In genomic region chr12:11456213-11456612, GRCm38 (mm10) we compare ENCODE assay signal across 8 mouse cellular contexts. TPM values are rescaled to one million over a fixed set of nuclear protein-coding genes. Genes with fewer than 3 reads are reported as not detected.
A peak's percentile ranks its signal among the peaks of the same experiment; 100 is the strongest.
DNase-seq lines count a peak whose midpoint lies in the region; ATAC-seq and TF ChIP-seq lines count a peak whose summit lies in the region.

No protein-coding gene starts in this region.

- no peaks in the 10 kb centered on the region for H3K9me3 ChIP-seq in kidney, embryonic 15.5 days (replicated peaks)
- H3K9me3 ChIP-seq in embryonic facial prominence, embryonic 12.5 days, result no peaks in the 10 kb centered on the region
- no peaks in the 10 kb centered on the region for H3K9me3 ChIP-seq in hindbrain, embryonic 16.5 days (ENCODE audit: control insufficient read depth, low read length)
- no peaks in the 10 kb centered on the region for H3K9me3 ChIP-seq in midbrain, postnatal 0 days (ENCODE audit: low read length)

- H3K27ac ChIP-seq in kidney, embryonic 15.5 days, result no peak overlapping the region
- H3K27ac ChIP-seq in embryonic facial prominence, embryonic 12.5 days, result no peak overlapping the region
- peak overlapping the region; percentile 48; the same call in 1 of the 2 replicates for H3K27ac ChIP-seq in hindbrain, embryonic 16.5 days (ENCODE audit: low read depth, low read length)
- H3K27ac ChIP-seq in midbrain, postnatal 0 days (ENCODE audit: low read depth, low read length), result peak overlapping the region; percentile 52

- peak; percentile 80 for ATAC-seq in kidney, embryonic 15.5 days (replicated peaks; ENCODE audit: low FRiP score)
- ATAC-seq in embryonic facial prominence, embryonic 12.5 days (ENCODE audit: insufficient number of reproducible peaks, insufficient read depth, low FRiP score, low TSS enrichment), result peak; percentile 63
- no peak for ATAC-seq in hindbrain, embryonic 16.5 days
- ATAC-seq in midbrain, postnatal 0 days (ENCODE audit: low FRiP score), result no peak; the same call in 1 of the 2 replicates

- peaks cover 6% of the 10 kb centered on the region; the same call in 1 of the 2 replicates for H3K4me1 ChIP-seq in kidney, embryonic 15.5 days
- no peaks in the 10 kb centered on the region for H3K4me1 ChIP-seq in embryonic facial prominence, embryonic 12.5 days
- peaks cover 3% of the 10 kb centered on the region; the same call in 1 of the 2 replicates for H3K4me1 ChIP-seq in hindbrain, embryonic 16.5 days (ENCODE audit: control insufficient read depth, insufficient read depth, low read depth, low read length)
- no peaks in the 10 kb centered on the region for H3K4me1 ChIP-seq in midbrain, postnatal 0 days (ENCODE audit: insufficient read depth, low read length)

- H3K9ac ChIP-seq in kidney, embryonic 15.5 days, result peak overlapping the region; percentile 37
- H3K9ac ChIP-seq in embryonic facial prominence, embryonic 12.5 days, result peak overlapping the region; percentile 63
- peak overlapping the region; percentile 82 for H3K9ac ChIP-seq in hindbrain, embryonic 16.5 days (ENCODE audit: low read depth, low read length)
- H3K9ac ChIP-seq in midbrain, postnatal 0 days (replicated peaks; ENCODE audit: low read length, poor library complexity, severe bottlenecking), result peak overlapping the region; percentile 78

- peak overlapping the region; percentile 50 for H3K4me3 ChIP-seq in kidney, embryonic 15.5 days (replicated peaks)
- H3K4me3 ChIP-seq in embryonic facial prominence, embryonic 12.5 days, result peak overlapping the region; percentile 60
- H3K4me3 ChIP-seq in hindbrain, embryonic 16.5 days (ENCODE audit: low read length), result peak overlapping the region; percentile 73
- peak overlapping the region; percentile 56 for H3K4me3 ChIP-seq in midbrain, postnatal 0 days (ENCODE audit: low read depth, low read length)

- no peaks in the 10 kb centered on the region for H3K36me3 ChIP-seq in kidney, embryonic 15.5 days
- no peaks in the 10 kb centered on the region for H3K36me3 ChIP-seq in embryonic facial prominence, embryonic 12.5 days
- no peaks in the 10 kb centered on the region for H3K36me3 ChIP-seq in hindbrain, embryonic 16.5 days (ENCODE audit: control insufficient read depth, insufficient read depth, low read length)
- no peaks in the 10 kb centered on the region for H3K36me3 ChIP-seq in midbrain, postnatal 0 days (ENCODE audit: insufficient read depth, low read length)

- peak overlapping the region; percentile 83 for H3K4me2 ChIP-seq in kidney, embryonic 15.5 days
- peak overlapping the region; percentile 83 for H3K4me2 ChIP-seq in embryonic facial prominence, embryonic 12.5 days (replicated peaks)
- peak overlapping the region; percentile 95 for H3K4me2 ChIP-seq in hindbrain, embryonic 16.5 days (ENCODE audit: low read length)
- H3K4me2 ChIP-seq in midbrain, postnatal 0 days (ENCODE audit: low read depth, low read length, poor library complexity, severe bottlenecking), result peak overlapping the region; percentile 84

- peaks cover 9% of the 10 kb centered on the region; the same call in 1 of the 2 replicates for H3K27me3 ChIP-seq in kidney, embryonic 15.5 days
- H3K27me3 ChIP-seq in embryonic facial prominence, embryonic 12.5 days, result no peaks in the 10 kb centered on the region
- no peaks in the 10 kb centered on the region for H3K27me3 ChIP-seq in hindbrain, embryonic 16.5 days (replicated peaks; ENCODE audit: control insufficient read depth, insufficient read depth, low read length)
- H3K27me3 ChIP-seq in midbrain, postnatal 0 days (ENCODE audit: insufficient read depth, low read length), result no peaks in the 10 kb centered on the region

- 6% methylated on average over 11 of the region's 11 CpGs for WGBS in kidney, embryonic 15.5 days
- 4% methylated on average over 11 of the region's 11 CpGs for WGBS in embryonic facial prominence, embryonic 12.5 days
- 5% methylated on average over 11 of the region's 11 CpGs for WGBS in hindbrain, embryonic 16.5 days
- 4% methylated on average over 11 of the region's 11 CpGs for WGBS in midbrain, postnatal 0 days

- DNase-seq in kidney, adult 18-20 months, result no peak
- no peak for DNase-seq in midbrain, postnatal 0 days (ENCODE audit: low spot score)
- no peak for DNase-seq in adrenal gland, adult 18-20 months (ENCODE audit: low spot score in 2 of 2)
- no peak for DNase-seq in spleen, adult 12 weeks (ENCODE audit: low spot score)
- DNase-seq in frontal cortex, postnatal 36 days (ENCODE audit: low spot score in 2 of 2), result no peak

- no peak for TF ChIP-seq CTCF in midbrain, postnatal 0 days (IDR thresholded peaks at IDR 0.05)

RNA-seq across cellular contexts. Expression of gene Rad51ap2, which starts 0.3 kb away (rescaled TPM):
- 0.06 and 0.10 TPM in 2 replicates for polyA plus RNA-seq in kidney, embryonic 15.5 days (2015; fragmentation: Nextera tagmentation; extraction: Ambion mirVana)
- polyA plus RNA-seq in embryonic facial prominence, embryonic 12.5 days (2016; fragmentation: Nextera tagmentation; extraction: Ambion mirVana), result 0.77 and 0.85 TPM in 2 replicates
- 0.41 and 0.60 TPM in 2 replicates for polyA plus RNA-seq in hindbrain, embryonic 16.5 days (2015; fragmentation: Nextera tagmentation; extraction: Ambion mirVana)
- 0.49 and 0.85 TPM in 2 replicates for total RNA-seq in midbrain, postnatal 0 days (2014; rRNA removed)
- polyA plus RNA-seq in midbrain, postnatal 0 days (2015; fragmentation: Nextera tagmentation; extraction: Ambion mirVana), result 0.67 and 0.81 TPM in 2 replicates
- not detected for total RNA-seq in adrenal gland, adult 18-20 months (2021)

RNA-seq across cellular contexts. Expression of gene Vsnl1, which starts 19.8 kb away (rescaled TPM):
- 0.55 and 0.78 TPM in 2 replicates for polyA plus RNA-seq in kidney, embryonic 15.5 days (2015; fragmentation: Nextera tagmentation; extraction: Ambion mirVana)
- polyA plus RNA-seq in embryonic facial prominence, embryonic 12.5 days (2016; fragmentation: Nextera tagmentation; extraction: Ambion mirVana), result 1.1 and 2.2 TPM in 2 replicates
- 168 and 170 TPM in 2 replicates for polyA plus RNA-seq in hindbrain, embryonic 16.5 days (2015; fragmentation: Nextera tagmentation; extraction: Ambion mirVana)
- total RNA-seq in midbrain, postnatal 0 days (2014; rRNA removed), result 208 and 234 TPM in 2 replicates
- 286 and 288 TPM in 2 replicates for polyA plus RNA-seq in midbrain, postnatal 0 days (2015; fragmentation: Nextera tagmentation; extraction: Ambion mirVana)
- total RNA-seq in adrenal gland, adult 18-20 months (2021), result 10 to 100 TPM; 38.4 to 47.3 TPM

Comparison
In these comparisons a context has a peak if more than half of its experiments do, and no peak if none do; other contexts are left out.
1. ATAC-seq: peak in kidney, embryonic 15.5 days (single experiment) and embryonic facial prominence, embryonic 12.5 days (single experiment); none in hindbrain, embryonic 16.5 days (single experiment) and midbrain, postnatal 0 days (single experiment).
2. H3K27ac ChIP-seq: peak in hindbrain, embryonic 16.5 days (single experiment) and midbrain, postnatal 0 days (single experiment); none in kidney, embryonic 15.5 days (single experiment) and embryonic facial prominence, embryonic 12.5 days (single experiment).
3. RNA of gene Vsnl1, which starts 19.8 kb away (polyA plus RNA-seq): 286 to 288 TPM in midbrain, postnatal 0 days and 168 to 170 TPM in hindbrain, embryonic 16.5 days; 1.1 to 2.2 TPM in embryonic facial prominence, embryonic 12.5 days and 0.55 to 0.78 TPM in kidney, embryonic 15.5 days; every median in the first group is over 10 times any median in the second.
4. Peak in every context shown above with its lines, with median percentiles within 50 percentile points of each other: H3K4me2 ChIP-seq, H3K4me3 ChIP-seq and H3K9ac ChIP-seq.